Mouse (Mus musculus) embryonic facial prominence, embryonic 13.5 days (tissue): ENCODE results near the gene Ndc1. TPM values are rescaled to one million over a fixed set of nuclear protein-coding genes. Genes with fewer than 3 reads are reported as not detected.

ENCODE experiments used
- ATAC-seq: fragments of 200-750 bp; cut with Nextera tagmentation; 2 replicates; pipeline ENCODE4 v1.8.0; 2017; ENCODE audit warnings: low read depth; ENCODE audit not compliant: insufficient number of reproducible peaks, insufficient read depth, low FRiP score, low TSS enrichment
- H3K27ac ChIP-seq: fragments of 300-500 bp; sonication (generic); 2 replicates; pipeline ENCODE4 v1.5.1; 2015; ENCODE audit warnings: moderate library complexity, mild to moderate bottlenecking, inconsistent platforms
- H3K27me3 ChIP-seq: fragments of 300-500 bp; sonication (generic); 2 replicates; pipeline ENCODE4 v1.6.1; 2015; ENCODE audit warnings: mild to moderate bottlenecking, inconsistent platforms
- H3K36me3 ChIP-seq: fragments of 300-500 bp; sonication (generic); 2 replicates; pipeline ENCODE4 v1.6.1; 2015; ENCODE audit warnings: mild to moderate bottlenecking, inconsistent platforms
- H3K4me1 ChIP-seq: fragments of 300-500 bp; sonication (generic); 2 replicates; pipeline ENCODE4 v1.6.1; 2015; ENCODE audit warnings: inconsistent platforms
- H3K4me2 ChIP-seq: fragments of 300-500 bp; sonication (generic); 2 replicates; pipeline ENCODE4 v1.6.1; 2015; ENCODE audit warnings: moderate library complexity, mild to moderate bottlenecking, inconsistent platforms
- H3K4me3 ChIP-seq: fragments of 300-500 bp; sonication (generic); 2 replicates; pipeline ENCODE4 v1.5.1; 2015; ENCODE audit warnings: mild to moderate bottlenecking, inconsistent platforms
- H3K9ac ChIP-seq: fragments of 300-500 bp; sonication (generic); 2 replicates; pipeline ENCODE4 v1.6.1; 2015; ENCODE audit warnings: mild to moderate bottlenecking, inconsistent platforms
- H3K9me3 ChIP-seq: fragments of 300-500 bp; sonication (generic); 2 replicates; pipeline ENCODE4 v1.6.1; 2016; ENCODE audit warnings: inconsistent platforms
- WGBS: fragments of 180-500 bp; shearing (Covaris S2); methylation state at CpG from one replicate; pipeline ENCODE4 v1.1.7; 2015; ENCODE audit warnings: mixed read lengths; 5-methylcytosine and 5-hydroxymethylcytosine counted together
- polyA plus RNA-seq: library from polyadenylated mRNA; unstranded; fragments of >200 nt; fragmentation: Nextera tagmentation; extraction: Ambion mirVana; gene quantifications from 2 replicates; pipeline ENCODE4 v1.2.1, GENCODE M21; 2015

The Ndc1 gene
- polyA plus RNA-seq, result 36.4 and 38.2 TPM in 2 replicates

DNA sequence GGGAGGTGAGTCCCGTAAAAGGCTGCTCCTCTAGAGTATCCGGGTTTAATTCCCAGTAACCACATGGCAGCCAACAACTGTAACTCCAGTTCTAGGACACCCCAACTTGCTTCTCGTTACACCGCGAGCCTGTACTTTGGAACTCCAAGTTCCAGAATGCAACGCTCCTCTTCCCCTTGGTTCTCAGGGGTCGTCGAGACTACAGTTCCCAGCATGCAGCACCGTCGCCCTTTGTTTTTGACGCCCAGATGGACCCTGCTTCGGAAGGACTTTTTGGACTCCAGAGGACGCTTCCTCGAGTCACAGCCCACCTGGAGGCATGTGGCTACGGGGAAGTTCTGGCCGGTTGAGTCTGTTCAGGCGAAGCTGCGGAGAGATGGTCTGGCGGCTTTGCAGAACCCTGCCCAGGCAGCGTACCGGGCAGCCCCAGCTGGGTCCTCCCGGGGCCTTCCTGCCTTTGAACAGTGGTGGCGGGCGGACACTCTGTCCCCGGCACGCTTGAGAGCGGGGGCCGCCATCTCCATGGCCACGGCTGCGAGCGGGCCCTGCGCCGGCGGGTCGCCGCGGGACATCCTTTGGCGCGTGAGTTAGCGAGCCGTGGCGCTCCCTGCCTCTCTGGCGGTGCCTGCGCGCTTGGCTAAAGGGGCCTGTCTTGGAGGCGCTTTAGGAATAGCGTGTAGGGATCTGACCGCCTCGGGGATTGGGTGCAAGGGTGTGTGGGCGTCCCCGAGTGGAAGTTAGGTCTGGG is at the start of gene Ndc1:
Gene Ndc1 (plus strand): TSS at position 218 of the 748 bp plus-strand sequence.
- peaks cover 24% of the 10 kb centered on the region for H3K36me3 ChIP-seq
- peak within 1 kb of the TSS; percentile 77 for H3K4me3 ChIP-seq
- H3K9ac ChIP-seq, result peak within 1 kb of the TSS; percentile 87
- H3K27me3 ChIP-seq, result no peaks in the 10 kb centered on the region
- peak within 1 kb of the TSS; percentile 81 for H3K4me2 ChIP-seq
- peaks cover 11% of the 10 kb centered on the region for H3K4me1 ChIP-seq
- peak within 1 kb of the TSS; percentile 84 for H3K27ac ChIP-seq
- WGBS, result under 1% methylated on average over 51 of the region's 51 CpGs
- H3K9me3 ChIP-seq, result no peaks in the 10 kb centered on the region
- ATAC-seq, result peak; percentile 94

DNA sequence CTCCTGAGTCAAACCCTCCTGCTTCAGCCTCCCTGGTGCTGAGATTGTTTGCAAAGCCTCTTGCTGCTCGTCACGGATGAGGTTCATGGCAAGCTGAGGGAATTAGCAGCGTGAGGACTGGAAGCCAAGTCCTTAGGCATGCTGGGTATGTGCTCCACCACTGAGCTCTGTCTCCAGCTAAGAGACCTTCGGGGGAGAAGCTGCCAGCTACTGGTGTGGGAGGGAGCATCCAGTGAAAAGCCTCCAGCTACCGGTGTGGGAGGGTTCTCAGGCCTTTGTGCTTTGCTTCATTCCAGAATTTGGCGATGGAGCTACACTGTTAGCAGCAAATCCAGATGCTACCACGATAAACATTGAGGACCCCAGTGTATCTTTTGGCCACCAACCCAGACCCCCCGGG is 48.9 kb upstream of the Ndc1 start:
- Histone ChIP-seq H3K4me2 (no peak overlapping the region), H3K27ac (no peak overlapping the region), H3K4me1 (peaks cover 16% of the 10 kb centered on the region), H3K36me3 (peaks cover 68% of the 10 kb centered on the region), H3K27me3 (no peaks in the 10 kb centered on the region), H3K9me3 (no peaks in the 10 kb centered on the region), H3K9ac (no peak overlapping the region), H3K4me3 (no peak overlapping the region)
- 82% methylated on average over 8 of the region's 8 CpGs for WGBS
- ATAC-seq, result no peak

DNA sequence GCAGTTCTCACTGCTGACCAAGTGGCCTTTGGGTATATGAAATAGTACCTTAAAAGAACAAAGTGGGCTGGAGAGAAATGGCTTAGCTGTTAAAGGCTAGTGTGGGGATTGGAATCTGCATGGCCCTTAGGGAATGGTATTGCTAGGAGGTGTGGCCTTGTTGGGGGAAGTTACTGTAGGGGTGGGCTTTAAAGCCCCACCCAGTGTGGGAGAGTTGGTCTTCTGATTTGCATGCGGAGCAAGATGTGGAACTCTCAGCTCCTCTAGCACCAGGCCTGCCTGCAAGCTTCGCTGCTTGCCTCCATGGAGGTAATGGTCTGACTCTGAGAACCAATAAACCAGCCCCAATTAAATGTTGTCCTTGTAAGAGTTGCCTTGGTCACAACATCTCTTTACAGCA is 46.5 kb upstream of the Ndc1 start:
- H3K27me3 ChIP-seq, result no peaks in the 10 kb centered on the region
- no peaks in the 10 kb centered on the region for H3K4me1 ChIP-seq
- WGBS, result 85% methylated on average over 2 of the region's 2 CpGs
- H3K9me3 ChIP-seq, result no peaks in the 10 kb centered on the region
- no peak overlapping the region for H3K4me3 ChIP-seq
- no peak for ATAC-seq
- no peak overlapping the region for H3K9ac ChIP-seq
- no peak overlapping the region for H3K4me2 ChIP-seq
- no peak overlapping the region for H3K27ac ChIP-seq
- H3K36me3 ChIP-seq, result peaks cover 80% of the 10 kb centered on the region

DNA sequence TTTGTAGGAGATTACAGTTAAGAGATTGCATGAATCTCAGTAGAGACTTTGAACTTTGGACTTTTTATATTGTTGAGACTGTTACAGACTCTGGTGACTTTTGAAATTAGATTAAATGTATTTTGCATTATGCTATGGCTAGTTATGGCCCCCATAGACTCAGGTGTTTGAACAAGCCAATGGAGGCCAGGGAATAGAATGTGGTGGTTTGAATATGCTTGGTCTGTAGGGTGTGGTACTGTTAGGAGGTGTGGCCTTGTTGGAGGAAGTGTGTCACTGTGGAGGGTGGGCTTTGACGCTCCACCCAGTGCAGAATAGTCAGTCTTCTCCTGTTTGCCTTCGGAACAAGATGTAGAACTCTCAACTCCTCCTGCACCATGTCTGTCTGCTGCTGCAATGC is 44.5 kb upstream of the Ndc1 start:
- no peak overlapping the region for H3K9ac ChIP-seq
- peaks cover 72% of the 10 kb centered on the region for H3K36me3 ChIP-seq
- H3K27ac ChIP-seq, result no peak overlapping the region
- ATAC-seq, result no peak
- 96% methylated on average over 2 of the region's 2 CpGs for WGBS
- H3K27me3 ChIP-seq, result no peaks in the 10 kb centered on the region
- no peak overlapping the region for H3K4me2 ChIP-seq
- H3K4me3 ChIP-seq, result no peak overlapping the region
- no peaks in the 10 kb centered on the region for H3K9me3 ChIP-seq
- H3K4me1 ChIP-seq, result no peaks in the 10 kb centered on the region

DNA sequence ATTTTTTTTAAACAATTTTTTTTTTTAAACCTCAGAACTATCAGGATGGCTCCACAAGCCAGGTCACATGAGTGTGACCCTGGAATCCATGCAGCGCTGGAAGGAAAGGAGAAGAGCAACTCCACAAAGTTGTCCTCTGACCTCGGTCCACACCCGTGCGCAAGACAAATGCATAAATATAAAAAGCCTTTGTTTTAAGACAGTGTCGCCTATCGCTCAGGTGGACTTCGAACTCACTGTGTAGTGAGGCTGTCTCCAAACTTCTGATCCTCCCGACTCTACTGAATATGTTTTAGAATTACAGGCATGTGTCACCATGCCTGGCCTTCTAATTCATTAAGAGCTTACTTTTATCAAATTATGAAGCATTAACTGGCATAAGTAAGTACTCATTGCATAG is 39.1 kb upstream of the Ndc1 start:
- Histone ChIP-seq H3K36me3 (peaks cover 35% of the 10 kb centered on the region), H3K4me2 (no peak overlapping the region), H3K9ac (no peak overlapping the region), H3K9me3 (no peaks in the 10 kb centered on the region), H3K27me3 (no peaks in the 10 kb centered on the region), H3K27ac (no peak overlapping the region), H3K4me3 (no peak overlapping the region), H3K4me1 (no peaks in the 10 kb centered on the region)
- WGBS, result 97% methylated on average over 8 of the region's 8 CpGs
- no peak for ATAC-seq

DNA sequence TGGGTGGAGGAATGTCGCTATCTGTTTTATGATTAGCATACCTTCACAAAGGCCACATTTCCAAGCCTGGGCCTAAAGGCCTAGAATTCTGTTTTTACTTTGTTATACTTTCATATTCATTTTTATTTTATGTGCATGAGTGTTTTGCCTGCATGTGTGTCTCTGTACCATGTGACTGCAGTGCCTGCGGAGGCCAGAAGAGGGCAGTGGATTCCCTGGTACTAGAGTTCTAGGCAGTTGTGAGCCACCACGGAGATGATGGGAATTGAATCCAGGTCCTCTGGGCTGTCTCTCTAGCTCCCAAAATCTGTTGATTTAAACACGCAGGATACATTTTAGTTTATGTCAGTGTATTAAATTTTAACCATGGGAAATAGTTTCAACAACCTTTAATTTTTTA is 34.1 kb upstream of the Ndc1 start:
- H3K27ac ChIP-seq, result no peak overlapping the region
- no peak overlapping the region for H3K4me2 ChIP-seq
- H3K4me3 ChIP-seq, result no peak overlapping the region
- 94% methylated on average over 4 of the region's 4 CpGs for WGBS
- no peaks in the 10 kb centered on the region for H3K27me3 ChIP-seq
- no peak overlapping the region for H3K9ac ChIP-seq
- ATAC-seq, result no peak
- H3K36me3 ChIP-seq, result peaks cover 23% of the 10 kb centered on the region
- no peaks in the 10 kb centered on the region for H3K9me3 ChIP-seq
- H3K4me1 ChIP-seq, result no peaks in the 10 kb centered on the region

DNA sequence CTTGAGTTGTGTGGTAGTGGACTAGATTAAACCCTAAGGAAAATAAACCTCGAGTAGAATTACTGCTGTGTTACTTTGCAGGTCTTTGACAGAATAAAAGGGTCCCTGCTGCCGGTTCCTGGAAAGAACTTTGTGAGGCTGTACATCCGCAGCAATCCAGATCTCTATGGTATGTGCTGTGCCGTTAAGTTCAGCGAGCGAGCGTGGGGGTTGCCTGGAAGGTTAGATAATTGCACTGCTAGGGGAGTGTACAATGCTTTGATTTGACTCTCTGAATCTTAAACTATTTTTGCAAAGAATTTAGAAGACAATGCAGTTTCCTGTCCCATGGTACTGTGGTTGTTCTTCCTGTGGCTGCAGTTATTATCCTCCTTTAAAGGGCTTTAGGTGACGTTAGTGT is 31.2 kb upstream of the Ndc1 start:
- no peak overlapping the region for H3K4me3 ChIP-seq
- no peak overlapping the region for H3K9ac ChIP-seq
- no peaks in the 10 kb centered on the region for H3K4me1 ChIP-seq
- H3K27ac ChIP-seq, result no peak overlapping the region
- ATAC-seq, result no peak
- H3K4me2 ChIP-seq, result no peak overlapping the region
- peaks cover 12% of the 10 kb centered on the region; the same call in 1 of the 2 replicates for H3K36me3 ChIP-seq
- H3K27me3 ChIP-seq, result no peaks in the 10 kb centered on the region
- no peaks in the 10 kb centered on the region for H3K9me3 ChIP-seq
- 69% methylated on average over 8 of the region's 8 CpGs for WGBS

DNA sequence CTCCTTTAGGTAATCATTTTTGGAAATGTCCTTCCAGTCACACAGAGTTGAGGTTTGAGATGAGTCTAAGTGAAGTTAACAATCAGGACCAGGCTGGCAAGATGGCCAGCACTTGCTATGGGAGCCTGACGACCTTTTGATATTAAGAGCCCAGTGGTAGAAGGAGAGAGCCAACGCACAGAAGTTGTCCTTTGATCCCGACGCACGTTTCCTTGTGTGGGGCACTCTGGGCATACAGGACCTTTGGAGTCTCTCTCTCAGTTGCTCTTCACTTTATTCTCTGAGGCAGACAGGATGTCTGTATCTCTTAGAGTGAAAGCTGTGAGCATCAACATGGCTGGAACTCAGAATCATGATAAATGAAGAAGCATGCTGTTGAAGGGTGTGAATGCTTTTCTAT is 30.1 kb upstream of the Ndc1 start:
- WGBS, result 90% methylated on average over 5 of the region's 5 CpGs
- no peak overlapping the region for H3K9ac ChIP-seq
- ATAC-seq, result no peak

DNA sequence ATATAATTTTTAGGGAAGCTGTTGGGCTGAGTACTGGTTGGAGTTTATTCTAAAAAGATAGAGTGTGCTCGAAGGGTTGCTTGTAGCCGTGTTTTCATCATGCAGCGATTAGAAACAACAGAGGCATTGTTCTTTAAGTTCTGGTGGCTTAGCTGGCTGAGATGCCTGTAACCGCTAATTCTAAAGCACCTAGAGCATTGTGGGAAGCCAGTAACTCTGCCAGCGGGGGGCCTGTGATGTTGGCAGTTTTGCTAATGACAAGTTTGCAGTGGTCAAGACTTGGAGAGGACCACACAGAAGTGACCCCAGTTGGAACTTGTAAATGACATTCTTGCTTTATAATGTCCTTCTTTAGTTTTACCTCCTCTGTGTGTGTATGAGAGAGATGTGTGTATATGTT is 26.2 kb upstream of the Ndc1 start:
- Histone ChIP-seq H3K4me1 (no peaks in the 10 kb centered on the region), H3K27ac (no peak overlapping the region), H3K4me2 (no peak overlapping the region), H3K27me3 (no peaks in the 10 kb centered on the region), H3K4me3 (no peak overlapping the region), H3K36me3 (peaks cover 18% of the 10 kb centered on the region), H3K9ac (no peak overlapping the region), H3K9me3 (no peaks in the 10 kb centered on the region)
- 36% methylated on average over 5 of the region's 5 CpGs for WGBS
- no peak for ATAC-seq

More for the DNA sequence above, 30.1 kb upstream of the Ndc1 start:
- H3K4me2 ChIP-seq, result no peak overlapping the region
- no peak overlapping the region for H3K27ac ChIP-seq
- H3K4me3 ChIP-seq, result no peak overlapping the region
- no peaks in the 10 kb centered on the region for H3K4me1 ChIP-seq
- H3K36me3 ChIP-seq, result peaks cover 12% of the 10 kb centered on the region; the same call in 1 of the 2 replicates
- no peaks in the 10 kb centered on the region for H3K27me3 ChIP-seq
- no peaks in the 10 kb centered on the region for H3K9me3 ChIP-seq

DNA sequence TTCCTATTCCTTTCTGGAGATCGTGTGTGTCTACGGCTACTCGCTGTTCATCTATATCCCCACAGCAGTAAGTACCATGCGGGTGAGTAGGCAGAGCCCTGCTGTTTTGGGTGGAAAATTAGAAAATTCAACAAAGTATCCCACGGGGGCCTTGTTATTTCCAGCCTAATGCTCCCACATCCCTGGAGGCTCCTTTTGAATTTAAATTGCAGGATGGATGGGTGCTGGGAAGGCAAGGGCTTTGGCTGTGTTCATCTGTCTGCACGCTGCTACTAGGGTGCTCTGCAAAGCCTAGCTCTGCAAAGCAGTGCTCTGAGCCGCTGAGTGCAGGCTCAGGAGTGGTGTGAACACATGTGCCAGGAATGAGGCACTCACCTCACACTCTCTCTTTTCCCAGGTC is 23.0 kb upstream of the Ndc1 start:
- Histone ChIP-seq H3K4me2 (no peak overlapping the region), H3K9me3 (no peaks in the 10 kb centered on the region), H3K9ac (no peak overlapping the region), H3K36me3 (peaks cover 25% of the 10 kb centered on the region), H3K4me3 (no peak overlapping the region), H3K27ac (no peak overlapping the region), H3K4me1 (peaks cover 7% of the 10 kb centered on the region), H3K27me3 (no peaks in the 10 kb centered on the region)
- no peak for ATAC-seq
- WGBS, result 78% methylated on average over 7 of the region's 7 CpGs

DNA sequence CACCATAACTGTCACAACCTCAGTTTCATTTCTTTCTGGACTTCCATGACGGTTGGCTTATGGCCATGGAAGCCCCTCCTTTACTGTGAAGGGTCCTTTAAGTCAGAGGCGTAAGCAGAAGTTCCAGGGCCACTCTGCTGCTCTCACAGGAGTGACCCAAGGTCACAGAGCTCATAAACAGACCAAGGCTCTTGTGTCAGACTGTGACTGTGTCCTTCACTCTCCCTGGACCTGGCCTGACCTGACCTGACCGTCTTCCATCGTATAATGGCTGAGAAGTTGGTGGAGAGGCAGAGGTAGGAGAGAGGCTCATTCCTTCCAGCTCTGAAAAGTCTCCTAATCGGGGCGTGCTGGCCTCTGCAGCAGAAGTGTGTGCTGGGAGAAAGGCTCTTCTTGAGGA is 20.4 kb upstream of the Ndc1 start:
- 77% methylated on average over 6 of the region's 6 CpGs for WGBS
- Histone ChIP-seq H3K4me2 (no peak overlapping the region), H3K4me1 (peaks cover 7% of the 10 kb centered on the region), H3K9me3 (no peaks in the 10 kb centered on the region), H3K27me3 (no peaks in the 10 kb centered on the region), H3K9ac (no peak overlapping the region), H3K4me3 (no peak overlapping the region), H3K27ac (no peak overlapping the region), H3K36me3 (peaks cover 39% of the 10 kb centered on the region)
- no peak for ATAC-seq

DNA sequence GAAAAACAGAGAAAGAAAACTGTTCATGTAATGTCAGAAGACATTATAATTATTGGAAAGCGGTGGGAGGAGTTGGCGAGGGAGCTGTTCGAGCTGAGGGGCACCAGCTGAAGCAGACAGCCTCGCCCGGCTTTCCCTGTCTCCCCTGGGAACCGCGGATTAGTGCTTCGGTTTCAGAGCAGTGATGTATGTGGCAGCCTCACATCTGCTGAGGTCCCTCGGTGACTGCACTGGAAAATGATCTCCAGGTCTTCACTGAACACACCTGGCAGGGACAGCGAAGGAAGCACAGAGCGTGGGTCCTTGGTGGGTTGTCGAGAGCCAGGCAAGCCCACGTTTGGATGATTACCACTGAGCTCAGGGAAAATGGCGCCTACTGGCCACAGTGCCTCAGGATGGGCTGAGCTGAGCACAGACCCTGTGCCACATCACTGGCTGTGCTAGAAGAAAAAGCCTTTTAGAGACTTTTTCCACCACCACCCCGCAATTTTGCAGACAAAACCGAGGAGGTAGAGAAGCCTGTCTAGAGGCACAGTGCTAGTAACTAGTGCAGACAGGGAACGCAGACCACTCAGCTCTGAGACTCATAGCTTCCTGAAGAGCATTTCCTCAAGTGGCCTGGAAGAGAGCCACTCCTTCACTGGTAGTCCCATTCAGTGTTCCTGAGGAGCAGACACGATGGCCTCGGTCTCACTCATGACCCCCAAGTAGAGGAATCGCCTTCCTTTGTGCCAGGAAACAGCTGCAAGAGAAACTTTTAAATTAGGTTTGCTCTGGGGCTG is 18.9 kb upstream of the Ndc1 start:
- peak overlapping the region; percentile 17 for H3K9ac ChIP-seq
- peaks cover 45% of the 10 kb centered on the region for H3K36me3 ChIP-seq
- peak overlapping the region; percentile 48 for H3K27ac ChIP-seq
- WGBS, result 65% methylated on average over 20 of the region's 20 CpGs
- H3K4me2 ChIP-seq, result no peak overlapping the region
- no peaks in the 10 kb centered on the region for H3K27me3 ChIP-seq
- peaks cover 7% of the 10 kb centered on the region for H3K4me1 ChIP-seq
- H3K4me3 ChIP-seq, result no peak overlapping the region
- ATAC-seq, result peak; percentile 50; the same call in 1 of the 2 replicates
- no peaks in the 10 kb centered on the region for H3K9me3 ChIP-seq
